Mouse (Mus musculus): ENCODE results near the gene Ppp1r10. TPM values are rescaled to one million over a fixed set of nuclear protein-coding genes. Genes with fewer than 3 reads are reported as not detected.
A peak's percentile ranks its signal among the peaks of the same experiment; 100 is the strongest.

Gene Ppp1r10
- 31.1 and 35.8 TPM in 2 replicates for polyA plus RNA-seq (2012; rRNA removed)

DNA sequence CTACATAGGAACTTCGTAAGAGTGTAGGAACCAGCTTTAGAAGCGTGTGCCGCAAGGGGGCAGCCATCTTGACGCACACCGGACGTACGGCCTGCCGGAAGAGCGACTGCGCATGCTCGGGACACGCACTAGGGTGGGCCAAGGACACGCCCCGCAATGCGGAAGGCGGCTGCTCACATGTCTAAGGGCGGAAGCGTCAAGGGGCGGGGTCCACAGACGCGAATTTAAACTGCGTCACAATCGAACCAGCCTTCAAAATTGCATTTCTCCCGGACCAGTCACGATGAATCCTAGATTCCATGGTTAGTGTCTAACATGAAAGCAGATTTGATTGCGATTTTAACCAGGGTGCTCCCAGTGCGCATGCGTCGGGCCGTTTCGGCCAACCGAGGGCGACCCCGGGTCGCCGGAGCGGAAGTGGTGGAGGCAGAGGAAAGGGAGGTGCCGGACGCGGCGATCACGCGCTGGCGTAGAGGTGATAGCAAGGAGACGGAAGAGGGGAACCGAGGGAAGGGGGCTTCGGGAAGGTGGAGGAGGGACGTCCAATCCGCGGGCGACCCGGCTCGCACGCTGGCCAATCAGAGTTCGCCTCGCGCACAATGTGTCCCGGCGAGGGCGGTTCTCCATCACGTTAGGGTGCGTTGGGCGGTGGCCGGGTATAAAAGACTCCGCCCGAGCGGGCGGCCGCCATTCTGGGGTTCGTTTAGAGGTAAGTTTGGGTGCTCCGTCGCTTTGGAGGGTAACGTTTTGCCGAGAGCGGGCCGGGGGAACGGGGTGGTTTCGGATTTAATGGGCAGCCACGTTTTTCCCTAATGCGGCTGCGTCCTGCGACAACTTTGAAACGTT, at the start of gene Ppp1r10, which contains the start of gene Mrps18b:
TSS of gene Ppp1r10 (plus strand) at position 138 of the 846 bp plus-strand sequence.
TSS of gene Mrps18b (minus strand) at position 93 of the 846 bp plus-strand sequence.
- peak; percentile 89 for DNase-seq (ENCODE audit: low read depth)

DNA sequence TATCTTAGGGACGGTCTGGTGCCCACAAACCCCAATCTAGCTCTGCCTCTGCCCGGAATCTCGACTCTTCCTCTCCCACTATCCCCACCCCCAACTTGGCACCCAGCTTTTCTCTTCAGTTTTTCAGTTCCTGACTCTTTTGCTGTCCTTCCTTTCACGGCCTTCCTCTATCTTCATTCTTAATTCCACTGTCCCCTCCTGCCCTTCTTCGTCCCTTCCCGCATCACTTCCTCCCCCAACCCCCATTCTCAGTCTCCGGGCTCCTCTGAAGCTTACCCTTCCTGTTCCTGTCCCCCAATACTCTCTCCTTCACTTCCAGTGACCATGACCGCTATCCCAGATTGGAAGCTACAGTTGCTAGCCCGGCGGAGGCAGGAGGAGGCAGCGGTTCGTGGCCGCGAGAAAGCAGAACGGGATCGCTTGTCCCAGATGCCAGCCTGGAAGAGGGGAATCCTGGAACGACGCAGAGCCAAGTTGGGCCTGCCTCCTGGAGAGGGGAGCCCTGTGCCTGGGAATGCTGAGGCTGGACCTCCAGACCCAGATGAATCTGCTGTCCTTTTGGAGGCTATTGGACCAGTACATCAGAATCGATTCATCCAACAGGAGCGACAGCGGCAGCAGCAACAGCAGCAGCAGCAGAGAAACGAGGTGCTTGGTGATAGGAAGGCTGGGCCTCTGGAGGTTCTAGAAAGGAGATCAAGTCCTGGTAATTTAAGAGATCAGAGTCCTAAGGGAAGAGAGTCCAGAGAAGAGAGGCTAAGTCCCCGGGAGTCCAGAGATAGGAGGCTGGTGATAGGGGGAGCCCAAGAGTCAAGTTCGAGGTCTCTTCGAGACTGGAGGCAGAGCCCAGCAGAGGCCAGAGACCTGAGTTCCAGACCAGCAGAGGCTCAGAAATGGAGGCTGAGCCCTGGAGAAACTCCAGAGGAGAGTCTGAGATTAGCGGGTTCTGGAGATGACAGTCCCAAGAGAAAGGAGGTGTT, 49.0 kb upstream of the Ppp1r10 start:
- no peak for DNase-seq (ENCODE audit: low read depth)

DNA sequence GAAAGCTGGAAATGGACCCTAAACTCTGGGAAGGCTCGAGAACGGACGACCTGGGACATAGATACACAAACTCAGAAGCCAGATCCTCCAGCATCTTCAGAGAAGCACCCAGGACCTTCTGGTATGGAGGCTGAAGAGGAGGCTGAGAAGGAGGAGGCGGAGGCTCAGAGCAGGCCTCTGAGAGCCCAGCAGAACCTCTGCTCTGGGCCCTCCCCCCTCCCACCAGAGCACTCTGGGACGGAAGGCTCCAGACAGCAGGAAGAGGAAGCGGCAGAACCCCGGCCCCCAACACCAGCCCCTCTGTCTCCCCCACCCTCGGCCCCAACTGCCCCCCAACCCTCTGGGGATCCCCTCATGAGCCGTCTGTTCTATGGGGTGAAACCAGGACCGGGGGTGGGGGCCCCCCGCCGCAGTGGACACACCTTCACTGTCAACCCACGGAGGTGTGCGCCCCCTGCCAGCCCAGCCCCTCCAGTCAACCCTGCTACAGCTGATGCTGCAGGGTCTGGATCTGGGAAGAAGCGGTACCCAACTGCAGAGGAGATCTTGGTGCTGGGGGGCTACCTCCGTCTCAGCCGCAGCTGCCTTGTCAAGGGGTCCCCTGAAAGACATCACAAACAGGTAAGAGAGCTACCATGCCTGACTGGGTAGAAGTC, 47.9 kb upstream of the Ppp1r10 start:
- no peak for DNase-seq (ENCODE audit: low read depth)

DNA sequence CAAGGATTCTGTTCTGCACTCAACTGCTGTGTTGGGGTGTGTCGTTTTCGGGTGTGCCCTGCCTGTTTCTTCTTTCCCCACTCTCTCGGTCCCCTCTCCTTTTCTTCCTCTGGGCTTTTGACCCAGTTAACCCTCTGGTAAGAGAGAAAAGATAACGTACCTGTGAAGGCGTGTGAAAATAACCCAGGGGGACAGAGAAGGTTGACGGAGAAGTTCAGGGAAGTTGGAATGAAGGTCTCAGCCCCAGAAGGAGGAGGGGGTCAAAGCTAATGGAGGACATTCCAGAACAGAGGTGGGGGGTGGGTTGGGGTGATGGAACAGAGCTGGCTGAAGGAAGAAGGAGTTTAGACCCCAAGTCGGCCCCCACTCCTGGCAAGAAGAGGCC, 47.3 kb upstream of the Ppp1r10 start:
- DNase-seq (ENCODE audit: low read depth): no peak

DNA sequence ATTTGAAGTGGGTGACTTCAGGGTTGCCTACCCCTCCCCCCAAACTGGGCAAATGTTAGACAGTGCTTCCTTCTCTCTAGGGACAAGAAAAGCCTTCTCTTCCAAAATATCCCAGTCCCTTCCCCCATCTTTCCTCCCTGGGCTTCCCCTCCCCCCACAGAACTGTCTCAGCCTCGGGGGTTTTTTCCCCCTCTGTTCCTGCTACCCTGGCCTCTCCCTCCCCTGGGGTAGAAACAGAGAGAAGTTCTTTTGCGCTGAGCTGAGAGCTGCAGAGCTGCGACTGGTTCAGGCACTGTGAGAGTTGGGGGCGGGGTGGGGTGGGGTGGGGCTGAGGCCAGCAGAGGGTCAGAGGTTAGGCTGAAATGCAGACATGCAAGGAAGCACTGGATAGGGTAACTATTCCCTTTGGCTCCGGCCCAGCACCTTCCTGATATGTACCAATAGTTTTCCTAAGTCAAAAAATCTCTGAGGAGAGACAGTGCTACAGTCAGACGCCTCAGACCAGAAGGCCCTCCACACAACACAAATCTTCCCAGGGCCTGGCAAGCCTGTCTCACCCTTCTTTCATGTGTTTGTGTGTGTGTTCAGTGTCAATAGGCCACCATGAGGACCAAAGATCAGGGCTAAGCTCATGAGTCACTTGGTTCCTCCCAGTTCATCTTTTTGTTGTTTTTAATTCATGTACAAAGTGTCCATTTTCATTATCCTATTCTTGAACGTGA, 46.7 kb upstream of the Ppp1r10 start:
- no peak for DNase-seq (ENCODE audit: low read depth)

DNA sequence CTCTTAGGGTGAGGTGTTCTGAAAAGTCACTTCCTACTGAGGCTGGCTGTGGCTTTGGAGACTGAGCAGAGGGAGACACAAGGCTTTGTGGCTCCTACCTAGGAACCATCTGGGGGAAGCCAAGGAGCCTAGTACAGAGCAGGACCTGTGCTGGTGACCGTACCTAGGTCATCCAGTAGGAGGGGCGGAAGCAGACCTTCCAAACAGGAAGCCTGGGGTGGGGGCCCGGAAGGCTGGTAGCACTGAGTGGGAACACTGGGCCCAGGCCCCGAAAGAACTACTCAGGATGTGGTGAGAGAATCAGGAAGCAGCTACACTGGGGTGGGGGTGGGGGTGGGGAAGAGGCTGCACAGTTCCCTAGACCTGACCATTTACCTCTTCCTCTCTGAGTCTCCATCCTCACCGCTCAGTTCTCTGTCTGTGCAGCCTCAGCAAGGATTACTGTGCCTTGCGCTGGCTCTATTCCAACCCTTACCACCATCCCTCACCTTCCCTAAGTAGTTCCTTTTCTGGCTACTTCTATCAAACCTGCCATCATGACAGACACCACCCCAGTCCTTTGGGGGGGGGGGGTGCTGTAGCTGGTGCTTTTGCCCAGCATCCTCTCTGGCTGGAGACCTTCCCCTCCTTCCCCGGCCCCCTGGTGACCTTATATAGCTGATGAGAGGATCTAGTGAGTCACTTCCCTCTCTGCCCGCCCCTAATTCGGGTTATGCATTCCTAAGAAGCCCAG, 45.9 kb upstream of the Ppp1r10 start:
- DNase-seq (ENCODE audit: low read depth): no peak

DNA sequence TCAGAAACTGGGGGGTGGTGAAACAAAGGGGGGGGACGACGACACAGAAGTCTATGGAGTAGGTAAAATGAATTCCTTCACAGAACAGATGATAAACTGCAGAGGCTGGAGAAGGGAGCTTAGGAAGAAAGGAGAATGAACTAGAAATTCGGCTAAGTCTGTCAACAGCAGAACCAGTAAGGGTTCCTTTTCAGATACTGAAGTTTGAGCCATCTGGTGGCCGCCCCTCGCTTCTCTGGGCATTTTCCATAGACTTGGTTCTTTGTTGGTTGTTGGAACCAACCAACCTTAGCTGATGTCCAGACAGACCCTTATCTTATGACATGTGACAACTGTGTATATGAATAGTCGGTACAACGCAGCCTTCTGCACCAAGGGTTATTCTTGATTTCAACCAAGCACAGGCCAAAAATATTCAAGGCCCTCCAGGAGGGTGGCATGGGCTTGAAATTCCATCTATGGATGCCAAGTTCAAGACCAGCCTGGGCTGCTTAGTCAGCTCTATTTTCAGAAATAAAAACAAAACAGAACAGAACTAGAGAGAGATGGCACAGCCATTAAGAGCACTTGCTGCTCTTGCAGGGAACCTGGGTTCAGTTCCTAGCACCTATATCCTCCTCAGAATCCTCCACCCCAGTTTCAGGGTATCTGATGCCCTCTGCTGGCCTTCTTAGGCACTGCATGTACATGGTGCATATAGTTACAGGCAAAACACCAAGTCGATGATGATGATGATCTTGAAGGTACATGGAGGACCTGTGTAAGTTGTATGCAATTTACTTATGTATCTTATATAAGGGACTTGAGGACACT, 45.1 kb upstream of the Ppp1r10 start:
- no peak for DNase-seq (ENCODE audit: low read depth)

DNA sequence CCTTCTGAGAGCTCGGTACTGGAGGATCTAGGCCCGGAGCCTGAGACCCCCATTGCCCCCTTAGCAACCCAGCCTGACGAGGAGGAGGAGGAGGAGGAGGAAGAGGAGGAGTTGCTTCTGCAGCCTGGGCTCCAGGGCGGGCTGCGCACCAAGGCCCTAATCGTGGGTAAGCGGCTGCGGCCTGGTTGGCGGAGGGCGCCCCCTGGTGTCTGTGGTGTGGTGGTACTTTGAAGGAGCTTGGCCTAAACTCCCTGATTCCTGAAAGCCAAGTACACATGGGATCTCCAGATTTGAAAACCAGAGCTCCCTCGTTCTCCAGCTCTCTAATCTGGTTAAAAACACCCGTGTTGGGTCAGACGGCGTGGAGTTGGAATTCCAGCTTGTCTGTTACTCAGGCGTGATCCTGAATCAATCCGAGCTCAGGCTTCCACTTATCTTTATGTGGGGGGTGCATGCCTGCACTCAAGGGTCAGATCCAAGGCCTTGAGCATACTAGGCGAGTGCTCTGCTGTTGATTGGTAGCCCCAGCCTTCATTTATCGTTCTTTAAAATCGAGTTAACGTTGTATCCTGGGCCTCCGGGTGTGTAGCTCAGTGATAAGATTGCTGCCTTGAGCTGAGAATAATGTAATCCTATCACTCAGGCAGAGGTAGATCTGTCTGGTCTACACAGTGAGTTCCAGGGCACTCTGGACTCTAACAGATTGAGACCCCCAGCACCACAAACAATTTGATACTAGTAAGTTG, 42.3 kb upstream of the Ppp1r10 start:
- DNase-seq (ENCODE audit: low read depth): no peak

DNA sequence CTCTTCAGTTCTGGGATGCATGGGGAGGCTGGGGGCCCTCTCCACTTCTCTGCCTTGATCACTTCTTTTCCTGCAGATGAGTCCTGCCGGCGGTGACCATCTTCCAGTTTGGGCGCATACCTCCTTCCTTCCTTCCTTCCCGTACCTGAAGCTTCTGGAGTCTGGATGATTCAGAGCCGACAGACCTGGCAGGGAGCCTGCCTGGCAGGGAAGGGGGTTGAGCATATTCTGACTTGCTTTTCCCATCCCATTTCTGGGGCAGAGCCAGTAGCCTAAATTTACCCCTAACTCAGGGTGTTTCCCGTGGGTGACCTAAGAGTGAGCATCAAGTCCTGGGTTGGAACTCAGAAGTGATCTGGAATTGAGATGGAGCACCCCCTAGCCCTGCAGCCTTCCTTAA, 41.5 kb upstream of the Ppp1r10 start:
- DNase-seq (ENCODE audit: low read depth): no peak

DNA sequence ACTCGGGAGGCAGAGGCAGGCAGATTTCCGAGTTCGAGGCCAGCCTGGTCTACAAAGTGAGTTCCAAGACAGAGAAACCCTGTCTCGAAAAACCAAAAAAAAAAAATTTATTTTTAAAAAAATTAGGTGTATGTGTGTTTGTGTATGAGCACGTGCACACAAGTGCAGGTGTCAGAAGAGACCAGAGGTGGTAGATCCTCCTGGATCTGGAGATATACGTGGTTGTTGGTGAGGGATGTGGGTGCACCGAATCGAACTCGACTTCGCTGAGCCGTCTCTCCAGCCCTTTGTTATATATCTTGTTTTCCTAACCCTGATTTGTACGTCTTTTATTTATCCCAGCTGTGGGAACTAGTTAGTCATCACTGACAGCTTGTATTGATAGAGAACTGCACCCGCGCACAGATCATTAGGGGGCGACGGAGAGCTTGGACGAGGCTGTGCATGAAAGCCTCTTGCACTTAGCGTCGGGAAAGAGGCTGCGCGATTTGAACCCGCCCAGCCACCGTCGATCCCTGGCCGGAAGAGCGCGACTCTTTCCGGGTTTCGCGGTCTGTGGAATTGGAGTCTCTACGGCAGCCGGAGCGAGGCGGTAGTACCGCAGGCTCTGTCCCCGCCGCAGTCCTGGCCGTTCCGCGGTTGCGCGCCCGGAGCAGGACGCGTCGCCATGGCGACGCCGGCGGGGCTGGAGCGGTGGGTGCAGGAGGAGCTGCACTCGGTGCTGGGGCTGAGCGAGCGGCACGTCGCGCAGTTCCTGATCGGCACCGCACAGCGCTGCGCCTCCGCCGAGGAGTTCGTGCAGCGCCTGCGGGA, 36.8 kb upstream of the Ppp1r10 start, which contains the start of gene Dhx16:
TSS of gene Dhx16 (plus strand) at position 575 of the 813 bp plus-strand sequence.
- DNase-seq (ENCODE audit: low read depth): no peak

DNA sequence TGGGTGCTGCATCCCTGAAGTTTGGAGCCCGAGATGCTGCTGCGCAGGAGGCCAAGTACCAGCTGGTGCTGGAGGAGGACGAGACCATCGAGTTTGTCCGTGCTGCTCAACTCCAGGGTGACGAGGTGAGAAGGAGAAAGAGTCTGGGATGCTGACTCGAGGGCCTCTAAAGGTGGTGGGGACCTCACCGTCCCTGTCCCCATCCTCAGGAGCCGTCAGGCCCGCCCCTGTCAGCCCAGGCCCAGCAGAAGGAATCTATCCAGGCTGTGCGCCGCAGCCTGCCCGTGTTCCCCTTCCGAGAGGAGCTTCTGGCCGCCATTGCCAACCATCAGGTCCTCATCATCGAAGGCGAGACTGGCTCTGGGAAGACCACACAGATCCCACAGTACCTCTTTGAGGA, 33.3 kb upstream of the Ppp1r10 start:
- no peak for DNase-seq (ENCODE audit: low read depth)

DNA sequence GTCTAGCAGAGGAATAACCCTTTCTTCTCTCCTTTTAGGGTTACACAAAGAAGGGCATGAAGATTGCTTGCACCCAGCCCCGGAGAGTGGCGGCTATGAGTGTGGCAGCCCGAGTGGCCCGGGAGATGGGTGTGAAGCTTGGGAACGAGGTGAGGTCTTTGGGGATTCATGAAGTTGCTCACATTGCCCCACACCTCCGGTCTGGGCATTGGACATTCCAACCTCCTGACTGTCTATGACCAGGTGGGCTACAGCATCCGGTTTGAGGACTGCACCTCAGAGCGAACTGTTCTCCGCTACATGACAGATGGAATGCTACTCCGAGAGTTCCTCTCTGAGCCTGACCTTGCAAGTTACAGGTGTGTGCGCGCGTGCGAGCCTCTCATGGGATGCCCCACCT, 32.5 kb upstream of the Ppp1r10 start:
- DNase-seq (ENCODE audit: low read depth): no peak

DNA sequence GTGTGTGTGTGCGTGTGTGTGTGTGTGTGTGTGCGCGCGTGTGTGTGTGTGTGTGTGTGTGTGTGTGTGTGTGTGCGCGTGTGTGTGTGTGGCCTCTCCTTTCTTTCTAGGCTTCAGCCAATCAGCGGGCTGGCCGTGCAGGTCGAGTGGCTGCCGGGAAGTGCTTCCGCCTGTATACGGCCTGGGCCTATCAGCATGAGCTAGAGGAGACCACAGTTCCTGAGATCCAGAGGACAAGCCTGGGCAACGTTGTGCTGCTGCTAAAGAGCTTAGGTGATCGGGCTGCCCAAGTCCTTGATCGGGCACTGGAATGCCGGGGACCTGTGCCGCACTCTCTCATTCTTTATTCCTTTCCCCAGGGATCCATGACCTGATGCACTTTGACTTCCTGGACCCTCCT, 28.5 kb upstream of the Ppp1r10 start:
- DNase-seq (ENCODE audit: low read depth): no peak

DNA sequence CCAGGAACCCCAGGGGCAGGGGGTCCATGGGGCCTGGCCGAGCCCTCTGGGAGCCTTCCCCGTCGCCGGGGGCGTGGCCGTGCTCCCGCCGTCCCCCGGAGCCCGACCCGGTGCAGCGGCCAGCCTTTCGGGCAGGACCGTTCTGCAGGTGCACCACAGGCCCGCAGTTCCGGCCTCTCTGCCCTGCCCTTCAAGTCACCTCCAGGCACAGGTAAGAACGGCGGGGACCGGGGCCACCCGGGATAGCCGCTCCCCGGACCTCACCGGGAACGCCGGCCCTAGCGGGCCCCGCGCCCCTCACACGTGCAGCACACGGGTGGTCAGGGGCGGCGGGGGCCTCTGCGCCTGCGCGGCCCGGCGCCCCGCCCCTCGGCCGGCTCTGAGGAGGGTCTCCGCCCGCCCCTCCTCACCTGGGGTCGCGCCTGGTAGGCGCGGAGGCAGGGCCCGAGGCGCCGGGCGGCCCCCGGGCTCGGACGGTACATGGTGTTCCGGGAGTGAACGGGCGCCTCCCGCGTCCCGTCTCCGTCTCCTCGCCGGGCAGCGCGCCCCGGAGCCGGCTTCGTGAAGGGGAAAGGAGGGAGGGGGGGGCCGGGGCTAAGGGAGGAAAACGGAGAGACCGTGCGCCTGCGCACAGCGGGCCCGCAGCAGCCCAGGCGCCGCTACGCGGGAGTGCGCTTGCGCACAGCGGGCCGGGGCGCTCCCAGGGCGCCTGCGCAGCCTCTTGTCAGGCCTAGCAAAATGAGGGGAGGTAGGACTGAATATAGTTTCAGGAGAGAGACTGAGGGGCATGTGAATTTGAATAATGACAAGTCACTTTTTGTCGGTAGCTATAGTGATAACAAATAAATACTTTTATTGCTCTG, 19.2 kb upstream of the Ppp1r10 start, which contains the start of gene 2310061I04Rik:
TSS of gene 2310061I04Rik (minus strand) at position 651 of the 863 bp plus-strand sequence.
- DNase-seq (ENCODE audit: low read depth): no peak

DNA sequence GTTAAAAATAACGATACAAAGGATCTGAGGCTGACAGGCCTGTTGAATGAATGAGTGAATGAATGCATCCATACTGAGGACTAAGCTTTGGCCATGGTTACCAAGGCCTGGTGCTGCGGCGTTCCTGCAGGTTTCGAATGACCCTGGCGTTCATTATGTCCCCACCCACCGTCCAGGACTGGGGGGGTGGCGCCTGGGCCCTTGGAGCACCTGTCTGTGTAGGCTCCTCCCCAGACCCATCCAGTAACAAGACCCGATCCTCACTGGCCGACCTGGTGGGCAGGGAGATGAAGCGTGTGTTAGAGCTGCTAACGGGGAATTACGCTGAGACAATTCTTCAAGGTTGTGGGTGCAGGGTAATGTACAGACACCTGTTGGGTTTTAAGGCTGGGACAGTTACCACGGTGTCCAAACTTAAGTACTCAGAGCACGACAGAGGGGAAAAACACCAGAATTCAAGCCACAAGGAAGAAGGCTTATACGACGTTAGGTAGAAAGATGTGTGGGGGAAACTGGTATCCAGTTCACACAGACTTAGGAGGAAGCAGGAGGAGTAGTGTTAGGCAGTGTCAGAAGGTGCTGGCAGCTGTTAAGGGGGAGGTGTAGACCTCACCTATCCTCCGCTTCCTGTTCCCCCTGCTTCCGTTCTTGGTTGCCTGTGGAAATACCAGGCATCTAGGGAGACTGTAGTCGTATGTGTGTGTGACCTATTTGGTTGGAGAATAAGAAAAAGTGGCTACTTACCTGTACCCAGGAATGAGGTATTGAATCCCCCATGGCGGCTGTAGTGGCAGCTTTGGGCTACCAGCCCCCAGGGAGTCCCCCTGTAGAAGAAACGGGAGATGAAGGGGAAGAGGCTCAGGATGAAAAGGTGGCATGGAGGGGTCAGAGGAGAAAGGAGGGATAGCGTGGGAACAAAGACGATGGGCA, 18.3 kb upstream of the Ppp1r10 start:
- no peak for DNase-seq (ENCODE audit: low read depth)

DNA sequence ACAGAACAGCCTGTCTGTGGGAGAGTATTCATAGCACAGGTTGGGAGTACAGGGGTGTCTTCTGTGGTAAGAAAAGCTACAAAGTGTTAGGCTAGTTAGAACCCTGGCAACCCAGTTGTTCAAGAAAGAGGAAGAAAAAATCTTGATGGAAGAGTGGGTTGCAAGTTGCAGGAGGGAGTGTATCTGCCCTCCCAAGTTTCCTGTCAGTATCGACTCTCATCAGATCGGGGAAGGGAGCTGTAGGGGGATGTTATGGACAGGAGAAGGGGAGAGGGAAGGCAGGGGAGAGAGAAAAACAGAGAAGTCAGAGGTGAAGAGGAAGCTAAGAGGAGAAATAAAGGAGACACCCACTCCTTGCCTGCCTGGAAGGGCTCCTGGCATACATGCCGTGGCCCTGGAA, 15.6 kb upstream of the Ppp1r10 start:
- no peak for DNase-seq (ENCODE audit: low read depth)
